Mouse (Mus musculus) heart, embryonic 12.5 days (tissue): ENCODE measurements around the gene Sema3a. TPM values are rescaled to one million over a fixed set of nuclear protein-coding genes. Genes with fewer than 3 reads are reported as not detected.
"Not testable (repeated sequence)": the region's sequence is repeated elsewhere in the genome, so short reads cannot be mapped to it uniquely, and the experiment has no call there.

Experiments used
- ATAC-seq: fragments of 200-750 bp; cut with Nextera tagmentation; 2 replicates; pipeline ENCODE4 v1.8.0; 2017; ENCODE audit warnings: moderate TSS enrichment, moderate library complexity; ENCODE audit not compliant: insufficient number of reproducible peaks, low FRiP score
- H3K27ac ChIP-seq: fragments of 300-500 bp; sonication (generic); 2 replicates; pipeline ENCODE4 v1.5.1; 2016; ENCODE audit warnings: mild to moderate bottlenecking, moderate library complexity; ENCODE audit not compliant: poor library complexity, severe bottlenecking
- H3K27me3 ChIP-seq: fragments of 300-500 bp; sonication (generic); replicated peaks from 2 replicates; pipeline ENCODE4 v1.6.1; 2016; ENCODE audit warnings: mild to moderate bottlenecking, moderate library complexity
- H3K36me3 ChIP-seq: fragments of 300-500 bp; sonication (generic); 2 replicates; pipeline ENCODE4 v1.6.1; 2016; ENCODE audit warnings: mild to moderate bottlenecking, moderate library complexity
- H3K4me1 ChIP-seq: fragments of 300-500 bp; sonication (generic); replicated peaks from 2 replicates; pipeline ENCODE4 v1.6.1; 2016; ENCODE audit warnings: mild to moderate bottlenecking
- H3K4me2 ChIP-seq: fragments of 300-500 bp; sonication (generic); 2 replicates; pipeline ENCODE4 v1.6.1; 2016; ENCODE audit warnings: mild to moderate bottlenecking, moderate library complexity
- H3K4me3 ChIP-seq: fragments of 300-500 bp; sonication (generic); 2 replicates; pipeline ENCODE4 v1.5.1; 2016; ENCODE audit warnings: mild to moderate bottlenecking
- H3K9ac ChIP-seq: fragments of 300-500 bp; sonication (generic); 2 replicates; pipeline ENCODE4 v1.6.1; 2016; ENCODE audit warnings: mild to moderate bottlenecking, moderate library complexity
- H3K9me3 ChIP-seq: fragments of 300-500 bp; sonication (generic); replicated peaks from 2 replicates; pipeline ENCODE4 v1.6.1; 2016; ENCODE audit warnings: mild to moderate bottlenecking, moderate library complexity
- WGBS: fragments of 180-500 bp; shearing (Covaris S2); methylation state at CpG from one replicate; pipeline ENCODE4 v1.1.7; 2016; 5-methylcytosine and 5-hydroxymethylcytosine counted together
- polyA plus RNA-seq: library from polyadenylated mRNA; unstranded; fragments of >200 nt; fragmentation: Nextera tagmentation; extraction: Ambion mirVana; gene quantifications from 2 replicates; pipeline ENCODE4 v1.2.1, GENCODE M21; 2016

The Sema3a gene
- polyA plus RNA-seq, 1 experiment from 2014 or later: 21.9 TPM

DNA sequence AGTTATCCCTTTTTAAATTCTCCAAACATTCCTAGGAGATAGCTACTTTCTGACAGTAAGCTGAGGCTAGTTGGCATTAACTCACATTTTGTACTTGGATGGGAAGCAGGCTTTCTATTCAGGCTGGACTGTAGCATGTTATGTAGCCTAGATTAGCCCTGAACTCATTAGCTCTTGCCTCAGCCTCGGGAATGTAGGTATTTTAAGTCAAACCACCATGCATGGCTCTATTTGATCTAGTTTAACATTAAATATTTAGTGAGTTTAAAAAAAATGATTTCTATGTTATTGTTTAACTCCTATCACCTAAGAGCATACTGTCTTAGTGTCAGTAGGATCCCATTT is 423.0 kb downstream of the Sema3a start:
- 37% methylated on average over 1 of the region's 1 CpGs for WGBS
- Histone ChIP-seq H3K4me1 (peaks cover 24% of the 10 kb centered on the region), H3K27me3 (no peaks in the 10 kb centered on the region), H3K36me3 (peaks cover 5% of the 10 kb centered on the region; the same call in 1 of the 2 replicates), H3K4me3 (no peak overlapping the region), H3K9ac (no peak overlapping the region), H3K9me3 (no peaks in the 10 kb centered on the region; the same call in 1 of the 2 replicates), H3K27ac (peak overlapping the region; percentile 43; the same call in 1 of the 2 replicates), H3K4me2 (no peak overlapping the region)
- no peak for ATAC-seq

- Histone ChIP-seq H3K9ac (no peak overlapping the region), H3K36me3 (peaks cover 5% of the 10 kb centered on the region; the same call in 1 of the 2 replicates), H3K4me1 (peaks cover 24% of the 10 kb centered on the region), H3K4me3 (no peak overlapping the region), H3K4me2 (no peak overlapping the region), H3K27ac (no peak overlapping the region), H3K9me3 (no peaks in the 10 kb centered on the region; the same call in 1 of the 2 replicates), H3K27me3 (no peaks in the 10 kb centered on the region)
- 57% methylated on average over 5 of the region's 5 CpGs for WGBS
- no peak for ATAC-seq
Observed at GRCm38 (mm10) chr5:13549080-13549479, 423.9 kb downstream of the Sema3a start.

- 71% methylated on average over 1 of the region's 1 CpGs for WGBS
- H3K4me3 ChIP-seq: no peak overlapping the region
- H3K9me3 ChIP-seq: no peaks in the 10 kb centered on the region; the same call in 1 of the 2 replicates
- peaks cover 5% of the 10 kb centered on the region; the same call in 1 of the 2 replicates for H3K36me3 ChIP-seq
- ATAC-seq: no peak
- H3K4me2 ChIP-seq: no peak overlapping the region
- no peak overlapping the region for H3K27ac ChIP-seq
- no peak overlapping the region for H3K9ac ChIP-seq
- H3K4me1 ChIP-seq: peaks cover 22% of the 10 kb centered on the region
- no peaks in the 10 kb centered on the region for H3K27me3 ChIP-seq
Observed at GRCm38 (mm10) chr5:13550953-13551352, 425.7 kb downstream of the Sema3a start.

- no peak overlapping the region for H3K9ac ChIP-seq
- H3K4me3 ChIP-seq: no peak overlapping the region
- no peaks in the 10 kb centered on the region for H3K4me1 ChIP-seq
- H3K27ac ChIP-seq: no peak overlapping the region
- ATAC-seq: no peak
- H3K9me3 ChIP-seq: no peaks in the 10 kb centered on the region
- H3K27me3 ChIP-seq: no peaks in the 10 kb centered on the region
- H3K36me3 ChIP-seq: no peaks in the 10 kb centered on the region
- H3K4me2 ChIP-seq: no peak overlapping the region
- 71% methylated on average over 4 of the region's 4 CpGs for WGBS
Observed at GRCm38 (mm10) chr5:13557257-13557656, 432.0 kb downstream of the Sema3a start.

DNA sequence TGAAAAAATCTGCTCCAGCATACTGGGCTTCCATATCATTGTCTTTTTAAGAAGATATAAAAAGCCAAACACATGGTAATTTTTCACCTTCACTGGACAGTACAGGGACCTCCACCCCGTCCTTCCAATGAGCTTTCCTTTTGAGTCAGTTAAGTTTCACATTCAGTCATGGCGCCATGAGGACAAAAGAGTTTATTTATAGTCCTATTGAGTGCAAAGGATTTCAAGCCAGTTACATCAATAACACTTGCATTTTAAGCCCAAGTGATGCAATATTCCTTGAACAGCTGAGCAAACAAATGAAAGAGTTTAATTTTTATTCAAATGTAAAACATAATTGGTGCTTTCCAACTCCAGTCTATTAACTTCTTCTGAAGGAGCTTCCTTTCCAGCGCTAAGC is 448.7 kb downstream of the Sema3a start:
- no peaks in the 10 kb centered on the region for H3K27me3 ChIP-seq
- H3K4me1 ChIP-seq: no peaks in the 10 kb centered on the region
- no peak for ATAC-seq
- H3K4me2 ChIP-seq: no peak overlapping the region
- no peak overlapping the region for H3K27ac ChIP-seq
- H3K4me3 ChIP-seq: no peak overlapping the region
- WGBS: 84% methylated on average over 3 of the region's 3 CpGs
- H3K9ac ChIP-seq: no peak overlapping the region
- H3K9me3 ChIP-seq: no peaks in the 10 kb centered on the region
- H3K36me3 ChIP-seq: peaks cover 7% of the 10 kb centered on the region

GRCm38 (mm10) chr5:13579123-13579522 is 453.9 kb downstream of the Sema3a start:
- 88% methylated on average over 2 of the region's 2 CpGs for WGBS
- H3K9ac ChIP-seq: no peak overlapping the region
- ATAC-seq: no peak

GRCm38 (mm10) chr5:13585559-13586207 is 460.5 kb downstream of the Sema3a start:
- Histone ChIP-seq H3K4me3 (no peak overlapping the region), H3K9ac (no peak overlapping the region), H3K27me3 (no peaks in the 10 kb centered on the region), H3K4me1 (no peaks in the 10 kb centered on the region), H3K36me3 (no peaks in the 10 kb centered on the region), H3K27ac (no peak overlapping the region), H3K4me2 (no peak overlapping the region), H3K9me3 (no peaks in the 10 kb centered on the region)
- ATAC-seq: no peak

More at GRCm38 (mm10) chr5:13579123-13579522, 453.9 kb downstream of the Sema3a start:
- no peaks in the 10 kb centered on the region for H3K9me3 ChIP-seq
- H3K27ac ChIP-seq: no peak overlapping the region
- no peak overlapping the region for H3K4me3 ChIP-seq
- H3K4me1 ChIP-seq: no peaks in the 10 kb centered on the region
- no peaks in the 10 kb centered on the region for H3K36me3 ChIP-seq
- H3K4me2 ChIP-seq: no peak overlapping the region
- H3K27me3 ChIP-seq: no peaks in the 10 kb centered on the region

DNA sequence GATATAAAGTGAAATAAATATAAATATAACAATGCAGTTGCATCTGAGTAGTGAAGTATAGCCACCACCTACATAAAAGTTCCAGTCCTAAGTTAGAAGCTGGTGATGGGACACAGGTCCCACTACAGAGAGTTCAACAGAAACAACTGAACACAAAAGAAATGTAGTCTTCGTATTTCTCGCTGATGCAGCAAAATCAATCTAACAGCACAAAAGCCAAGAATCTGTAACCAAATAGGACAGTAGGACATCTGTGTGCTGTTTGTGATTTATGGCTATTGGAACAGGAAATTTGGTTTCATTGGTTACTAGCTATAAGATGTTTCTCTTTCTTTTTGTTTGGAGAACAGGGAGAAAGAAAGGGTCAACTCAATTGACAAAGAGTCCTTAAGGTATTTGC is 469.2 kb downstream of the Sema3a start:
- Histone ChIP-seq H3K9me3 (no peaks in the 10 kb centered on the region), H3K36me3 (peaks cover 5% of the 10 kb centered on the region), H3K4me1 (no peaks in the 10 kb centered on the region), H3K27me3 (no peaks in the 10 kb centered on the region), H3K9ac (no peak overlapping the region), H3K27ac (no peak overlapping the region), H3K4me3 (no peak overlapping the region), H3K4me2 (no peak overlapping the region)
- 81% methylated on average over 2 of the region's 2 CpGs for WGBS
- ATAC-seq: no peak

- no peak overlapping the region for H3K4me3 ChIP-seq
- no peaks in the 10 kb centered on the region for H3K27me3 ChIP-seq
- no peak overlapping the region for H3K27ac ChIP-seq
- no peaks in the 10 kb centered on the region for H3K9me3 ChIP-seq
- H3K36me3 ChIP-seq: no peaks in the 10 kb centered on the region
- no peak overlapping the region for H3K9ac ChIP-seq
- H3K4me2 ChIP-seq: no peak overlapping the region
- H3K4me1 ChIP-seq: no peaks in the 10 kb centered on the region
- WGBS: 78% methylated on average over 1 of the region's 1 CpGs
- ATAC-seq: no peak
Observed at GRCm38 (mm10) chr5:13611631-13612030, 486.4 kb downstream of the Sema3a start.

GRCm38 (mm10) chr5:13612088-13612487 is 486.9 kb downstream of the Sema3a start:
- H3K27me3 ChIP-seq: no peaks in the 10 kb centered on the region
- no peak overlapping the region for H3K27ac ChIP-seq
- WGBS: 73% methylated on average over 2 of the region's 2 CpGs
- no peak overlapping the region for H3K4me3 ChIP-seq
- no peaks in the 10 kb centered on the region for H3K9me3 ChIP-seq
- H3K9ac ChIP-seq: no peak overlapping the region
- ATAC-seq: no peak
- H3K4me1 ChIP-seq: no peaks in the 10 kb centered on the region
- H3K4me2 ChIP-seq: no peak overlapping the region
- no peaks in the 10 kb centered on the region for H3K36me3 ChIP-seq

DNA sequence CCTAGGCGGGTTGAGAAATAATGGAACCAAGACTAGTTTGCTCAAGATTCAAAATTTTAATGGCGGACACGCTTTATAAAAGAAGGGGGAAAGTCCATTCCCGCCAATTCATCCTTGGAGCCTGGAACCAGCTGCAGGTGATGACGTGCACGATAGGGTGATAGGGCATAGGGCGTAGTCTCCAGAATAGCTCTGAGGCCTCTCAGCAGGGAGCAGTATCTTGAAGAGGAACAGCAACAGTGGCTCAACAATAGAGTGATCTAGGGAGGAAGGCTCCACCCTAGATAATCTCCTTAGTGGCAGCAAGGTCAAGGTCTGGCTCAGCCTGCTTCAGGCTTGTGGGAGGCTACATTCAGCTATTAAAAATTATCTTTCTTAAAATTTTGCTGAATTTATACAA is 489.4 kb downstream of the Sema3a start:
- WGBS: 68% methylated on average over 7 of the region's 7 CpGs
- not testable (repeated sequence) for H3K27me3 ChIP-seq, H3K9ac ChIP-seq, H3K36me3 ChIP-seq, H3K4me2 ChIP-seq, H3K4me1 ChIP-seq, H3K9me3 ChIP-seq, H3K4me3 ChIP-seq, H3K27ac ChIP-seq, ATAC-seq

DNA sequence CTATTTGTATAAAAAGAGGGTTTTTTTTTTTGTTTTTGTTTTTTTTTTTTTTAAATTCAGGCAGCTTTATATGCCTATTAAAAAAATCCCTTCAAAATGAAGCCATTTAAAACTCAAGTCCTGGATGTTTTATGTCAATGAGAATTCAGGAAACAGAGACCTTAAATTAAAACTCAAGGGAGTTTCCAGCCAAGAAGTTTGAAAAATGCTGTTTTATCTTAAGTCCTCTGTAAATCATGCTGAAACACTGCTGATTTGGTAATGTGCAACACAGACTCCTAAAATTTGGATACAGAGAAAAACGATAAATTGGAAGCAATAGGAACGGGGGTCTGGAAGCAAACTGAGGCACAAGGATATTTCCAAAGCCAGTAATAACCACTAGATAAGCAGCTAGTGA is 490.7 kb downstream of the Sema3a start:
- Histone ChIP-seq H3K36me3 (no peaks in the 10 kb centered on the region), H3K9ac (no peak overlapping the region), H3K4me1 (no peaks in the 10 kb centered on the region), H3K9me3 (no peaks in the 10 kb centered on the region), H3K4me3 (no peak overlapping the region), H3K27me3 (no peaks in the 10 kb centered on the region), H3K4me2 (no peak overlapping the region), H3K27ac (no peak overlapping the region)
- ATAC-seq: no peak
- 69% methylated on average over 2 of the region's 2 CpGs for WGBS
